Mouse (Mus musculus) C2C12 (cell line): Measurements from ENCODE around the gene Ndufs1.

ENCODE experiments used
- CEBPB ChIP-seq: IDR thresholded peaks from one replicate; pipeline ENCODE4 v1.6.1; 2011; ENCODE audit warnings: low read depth, mild to moderate bottlenecking, control low read depth, moderate library complexity
- CTCF ChIP-seq: IDR thresholded peaks from one replicate; pipeline ENCODE4 v1.5.1; 2011; ENCODE audit not compliant: control insufficient read depth, insufficient read depth, insufficient read length
- FOSL1 ChIP-seq: IDR thresholded peaks from one replicate; pipeline ENCODE4 v1.8.0; 2011; ENCODE audit warnings: mild to moderate bottlenecking, low read length; ENCODE audit not compliant: poor library complexity, insufficient read depth, severe bottlenecking
- MAX ChIP-seq: IDR thresholded peaks from one replicate; pipeline ENCODE4 v1.6.1; 2011; ENCODE audit warnings: mild to moderate bottlenecking, control low read depth
- MYOD1 ChIP-seq: IDR thresholded peaks from one replicate; pipeline ENCODE4 v1.6.1; 2011; ENCODE audit warnings: low read depth; ENCODE audit not compliant: control insufficient read depth, insufficient read length
- MYOG ChIP-seq: IDR thresholded peaks from one replicate; pipeline ENCODE4 v1.6.1; 2011; ENCODE audit not compliant: control insufficient read depth, insufficient read length; ENCODE audit errors: extremely low read depth
- USF1 ChIP-seq: IDR thresholded peaks from one replicate; pipeline ENCODE4 v1.6.1; 2011; ENCODE audit warnings: low read depth, mild to moderate bottlenecking, control low read depth, moderate library complexity

- TF ChIP-seq CEBPB: no peak
- no peak for TF ChIP-seq MYOD1
- no peak for TF ChIP-seq USF1
- no peak for TF ChIP-seq CTCF
- TF ChIP-seq MAX: no peak
- TF ChIP-seq MYOG: no peak
- TF ChIP-seq FOSL1: no peak
These were observed 63.8 kb downstream of the Ndufs1 start for GRCm38 (mm10) chr1:63112865-63113261.
